Mouse (Mus musculus): Measurements from ENCODE around the gene Rpf2.

Rpf2 gene

GRCm38 (mm10) chr10:40246374-40247165 lies at the start of gene Rpf2:
Gene Rpf2, minus strand, starts transcription at chr10:40247036.
- in situ Hi-C loops (cut with MboI, MseI), result no loop called here

- in situ Hi-C loops (cut with MboI, MseI), result loop anchor here (25.0 kb wide), 1 partner anchor 595 kb away; the partner anchor contains the start of genes Cdc40 and Wasf1
Measured at GRCm38 (mm10) chr10:40292640-40293039, 45.8 kb upstream of the Rpf2 start.

- in situ Hi-C loops (cut with MboI, MseI), result loop anchor here (25.0 kb wide), 1 partner anchor 601 kb away; the partner anchor contains the start of genes Cdc40 and Wasf1
Measured at GRCm38 (mm10) chr10:40286767-40287166, 39.9 kb upstream of the Rpf2 start.

DNA sequence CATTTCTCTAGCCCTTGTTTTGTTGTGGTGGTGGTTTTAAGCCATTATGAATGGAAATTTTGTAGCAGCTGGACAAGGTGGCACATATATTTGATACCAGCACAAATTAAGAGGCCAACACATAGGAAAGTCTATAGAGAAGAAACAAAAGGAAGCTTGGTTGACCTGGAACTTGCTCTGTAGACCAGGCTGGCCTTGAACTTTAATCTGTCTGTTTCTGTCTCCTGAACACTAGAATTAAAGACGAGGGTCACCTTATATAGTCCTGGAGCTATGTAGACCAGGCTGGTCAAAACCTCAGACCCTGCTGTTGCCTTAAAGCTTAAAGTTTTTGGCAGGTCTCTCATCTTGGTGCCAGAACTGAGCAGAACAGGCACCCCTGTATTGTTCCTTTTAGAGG lies 38.7 kb upstream of the Rpf2 start:
- in situ Hi-C loops (cut with MboI, MseI), result loop anchor here (25.0 kb wide), 1 partner anchor 602 kb away; the partner anchor contains the start of genes Cdc40 and Wasf1

- in situ Hi-C loops (cut with MboI, MseI), result loop anchor here (25.0 kb wide), 1 partner anchor 602 kb away; the partner anchor contains the start of genes Cdc40 and Wasf1
Measured at GRCm38 (mm10) chr10:40284997-40285396, 38.2 kb upstream of the Rpf2 start.

- in situ Hi-C loops (cut with MboI, MseI), result loop anchor here (25.0 kb wide), 1 partner anchor 603 kb away; the partner anchor contains the start of genes Cdc40 and Wasf1
Measured at GRCm38 (mm10) chr10:40284179-40284831, 37.5 kb upstream of the Rpf2 start.

- in situ Hi-C loops (cut with MboI, MseI), result loop anchor here (25.0 kb wide), 1 partner anchor 604 kb away; the partner anchor contains the start of genes Cdc40 and Wasf1
Measured at GRCm38 (mm10) chr10:40283636-40284035, 36.8 kb upstream of the Rpf2 start.

DNA sequence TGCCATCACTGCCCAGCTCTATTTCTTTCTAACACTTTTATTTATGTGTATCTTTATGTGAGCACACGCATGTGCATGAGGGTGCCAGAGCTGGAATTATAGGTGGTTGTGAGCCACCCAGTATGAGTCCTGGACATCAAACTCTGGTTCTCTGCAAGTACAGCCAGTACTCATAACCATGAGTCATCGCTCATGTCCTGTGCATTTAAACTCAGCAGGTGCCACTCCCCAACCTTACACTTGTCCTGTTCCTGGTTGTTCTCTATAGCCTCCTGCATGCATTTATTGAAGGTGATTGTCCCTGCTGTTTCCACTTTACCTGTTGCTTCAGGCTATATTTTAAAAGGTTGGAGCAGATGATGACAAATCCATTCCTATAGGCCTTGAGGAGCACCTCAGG lies 34.7 kb upstream of the Rpf2 start:
- in situ Hi-C loops (cut with MboI, MseI), result loop anchor here (25.0 kb wide), 1 partner anchor 606 kb away; the partner anchor contains the start of genes Cdc40 and Wasf1

- in situ Hi-C loops (cut with MboI, MseI), result loop anchor here (25.0 kb wide), 1 partner anchor 609 kb away; the partner anchor contains the start of genes Cdc40 and Wasf1
Measured at GRCm38 (mm10) chr10:40278317-40278716, 31.5 kb upstream of the Rpf2 start.

DNA sequence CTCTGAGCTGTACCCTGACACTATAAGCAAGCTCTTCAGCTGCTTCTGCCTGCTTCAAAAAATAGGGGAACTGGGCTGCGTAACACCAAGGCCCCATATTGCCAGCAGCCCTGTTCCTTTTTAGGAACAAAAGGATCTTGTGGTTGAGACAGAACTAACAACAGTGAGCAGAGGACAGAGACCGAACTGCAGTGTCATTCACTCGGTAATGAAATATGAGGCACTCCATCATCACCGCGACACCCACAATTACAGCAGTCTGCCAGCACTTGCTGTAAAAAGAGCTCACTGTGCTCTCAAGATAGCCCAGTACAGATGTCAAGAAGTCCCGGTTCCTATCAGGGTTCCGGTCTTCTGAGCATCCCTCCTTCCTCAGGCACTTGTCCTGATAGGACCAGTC lies 29.2 kb upstream of the Rpf2 start:
- in situ Hi-C loops (cut with MboI, MseI), result loop anchor here (25.0 kb wide), 1 partner anchor 611 kb away; the partner anchor contains the start of genes Cdc40 and Wasf1

DNA sequence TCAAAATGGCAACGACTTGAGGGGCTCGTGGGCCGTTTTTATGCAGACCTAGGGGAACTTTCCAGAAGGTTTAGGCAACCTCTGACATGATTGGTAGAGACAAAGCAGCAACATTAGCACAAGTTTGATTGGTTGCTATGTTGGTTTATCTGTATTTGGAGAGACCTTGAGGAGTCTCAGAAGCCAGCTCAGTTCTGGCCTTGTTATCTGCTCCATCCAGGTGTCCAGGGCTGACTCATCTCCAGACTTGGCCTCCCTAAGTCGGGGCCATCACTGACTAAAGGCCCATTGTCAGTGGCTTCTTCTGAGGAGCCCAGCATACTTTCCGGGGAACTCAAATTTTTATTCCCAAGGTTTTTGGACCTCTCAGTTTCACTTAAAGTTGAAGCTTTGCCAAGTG lies 27.1 kb upstream of the Rpf2 start:
- in situ Hi-C loops (cut with MboI, MseI), result no loop called here

DNA sequence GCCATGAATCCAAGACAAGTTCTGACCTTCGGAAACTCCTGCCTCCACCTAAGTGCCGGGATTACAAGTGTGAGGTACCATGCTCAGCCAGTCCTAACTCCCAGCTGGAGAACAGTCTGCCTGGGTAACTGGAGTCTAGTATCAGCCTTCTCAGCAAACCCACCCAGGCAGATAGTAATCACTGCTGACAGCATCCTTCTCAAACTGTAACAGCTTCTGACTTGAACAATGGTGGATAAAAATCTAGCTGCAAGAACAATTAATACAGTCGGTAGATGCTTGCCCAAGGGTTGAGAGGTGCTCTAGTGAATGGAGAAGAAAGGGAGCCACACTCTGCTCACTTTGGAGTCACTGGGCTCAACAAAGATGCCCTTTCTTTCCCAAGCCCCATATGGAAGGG lies 24.4 kb upstream of the Rpf2 start:
- in situ Hi-C loops (cut with MboI, MseI), result no loop called here

DNA sequence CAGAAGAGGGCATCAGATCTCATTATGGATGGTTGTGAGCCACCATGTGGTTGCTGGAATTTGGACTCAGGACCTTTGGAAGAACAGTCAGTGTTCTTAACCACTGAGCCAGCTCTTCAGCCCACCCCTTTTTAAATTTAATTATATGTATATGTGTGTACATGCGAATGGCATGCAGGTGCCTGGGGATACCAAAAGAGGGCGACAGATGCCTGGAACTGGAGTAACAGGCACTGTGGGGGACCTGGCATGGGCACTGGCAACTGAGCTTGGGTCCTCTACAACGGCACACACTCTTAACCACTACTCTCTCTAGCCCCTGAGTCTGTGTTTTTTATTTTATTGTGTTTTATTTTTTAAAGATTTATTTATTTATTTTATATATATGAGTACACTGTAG lies 18.1 kb upstream of the Rpf2 start:
- in situ Hi-C loops (cut with MboI, MseI), result no loop called here

GRCm38 (mm10) chr10:40263691-40264090 lies 16.9 kb upstream of the Rpf2 start:
- in situ Hi-C loops (cut with MboI, MseI), result no loop called here

DNA sequence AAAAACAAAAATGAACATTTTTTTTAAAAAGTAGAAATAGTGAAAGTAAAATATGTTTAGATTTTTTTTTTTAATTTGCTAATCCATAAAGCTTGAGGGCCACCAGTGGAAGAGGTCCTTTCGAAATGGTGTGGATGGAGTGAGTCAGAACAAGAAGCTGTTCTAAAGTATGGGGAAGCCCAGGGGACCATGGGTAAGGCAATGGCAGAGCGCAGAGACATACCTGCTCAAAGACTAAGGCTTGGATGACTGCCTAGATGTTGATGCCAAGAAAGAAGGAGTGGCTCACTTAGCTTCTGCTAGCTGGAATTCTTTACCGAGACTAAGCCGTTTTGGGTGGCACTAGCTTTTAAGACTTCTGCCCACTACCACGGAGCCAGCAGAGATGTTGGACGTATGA lies 15.4 kb upstream of the Rpf2 start:
- in situ Hi-C loops (cut with MboI, MseI), result no loop called here

GRCm38 (mm10) chr10:40260305-40260704 lies 13.5 kb upstream of the Rpf2 start:
- in situ Hi-C loops (cut with MboI, MseI), result no loop called here

- in situ Hi-C loops (cut with MboI, MseI), result loop anchor here (5.0 kb wide), 2 partner anchors 38 to 268 kb away; no protein-coding TSS in a partner anchor
Measured at GRCm38 (mm10) chr10:40259542-40259941, 12.7 kb upstream of the Rpf2 start.

- in situ Hi-C loops (cut with MboI, MseI), result loop anchor here (5.0 kb wide), 2 partner anchors 38 to 268 kb away; no protein-coding TSS in a partner anchor
Measured at GRCm38 (mm10) chr10:40258976-40259375, 12.1 kb upstream of the Rpf2 start.

DNA sequence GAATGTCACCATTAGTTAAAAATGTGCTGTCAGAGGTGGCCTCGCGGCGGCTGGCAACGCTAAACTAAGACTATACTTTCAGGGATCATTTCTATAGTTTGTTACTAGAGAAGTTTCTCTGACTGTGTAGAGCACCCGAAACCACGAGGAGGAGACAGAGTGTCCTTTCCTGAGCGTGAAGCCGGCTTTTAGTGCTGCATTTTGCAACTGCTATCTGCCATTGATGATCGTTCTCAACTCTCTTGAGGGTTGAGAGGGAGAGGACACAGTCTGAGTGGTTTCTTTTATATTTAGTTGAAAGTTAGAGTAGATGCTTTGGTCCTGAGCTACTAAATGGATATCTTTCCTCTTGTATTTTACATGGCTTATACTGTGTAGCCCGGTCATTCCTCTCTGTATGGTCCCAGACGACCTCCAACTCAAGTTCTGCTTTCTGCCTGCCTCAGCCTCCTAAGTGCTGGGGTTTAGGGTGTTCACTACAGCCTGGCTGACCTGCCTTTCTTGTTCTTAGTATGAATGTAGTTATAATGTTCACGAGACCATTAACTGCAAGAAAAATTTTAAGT lies 11.6 kb upstream of the Rpf2 start:
- in situ Hi-C loops (cut with MboI, MseI), result loop anchor here (5.0 kb wide), 2 partner anchors 39 to 269 kb away; no protein-coding TSS in a partner anchor

DNA sequence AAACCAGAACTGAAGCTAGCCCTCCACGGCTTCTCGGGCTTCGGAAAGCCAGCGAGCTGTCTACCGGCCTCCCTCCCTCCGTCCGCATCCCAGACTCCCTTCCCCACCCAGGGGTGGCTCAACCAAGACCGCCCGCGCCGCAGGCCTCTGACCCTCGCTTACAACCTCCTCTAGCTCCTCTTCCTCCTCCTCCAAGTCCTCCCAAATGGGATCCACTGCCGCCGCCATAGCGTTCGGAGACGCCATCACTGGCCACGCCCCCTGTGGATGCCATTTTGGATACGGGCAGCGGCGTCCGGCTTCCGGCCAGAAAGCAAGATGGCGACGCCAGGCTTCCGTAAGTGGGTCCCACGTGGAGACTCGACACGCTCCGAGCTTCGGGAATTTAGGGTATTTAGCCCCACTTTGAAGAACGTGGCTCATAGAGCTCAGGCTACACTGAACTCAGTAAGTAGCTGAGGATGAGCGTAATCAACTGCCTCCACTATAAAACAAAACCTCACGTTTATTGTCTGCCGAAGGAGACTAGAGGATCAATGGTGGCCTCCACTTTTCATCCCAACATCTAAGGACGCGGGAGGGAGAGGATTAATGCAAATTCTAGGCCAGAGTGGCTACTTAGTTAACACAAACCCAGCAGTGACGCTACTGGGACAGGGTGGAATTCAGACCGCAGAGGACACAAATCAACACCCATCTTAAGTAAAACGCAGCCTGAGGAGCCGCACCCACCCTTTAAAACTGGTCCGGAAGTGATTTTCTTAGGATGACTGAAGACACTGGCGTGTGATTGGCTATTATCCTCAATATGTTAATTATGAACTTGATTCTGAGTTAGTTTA lies 10.8 kb upstream of the Rpf2 start, which contains the start of gene Gtf3c6:
Gene Gtf3c6 (minus strand): TSS at position 695 of the 842 bp plus-strand sequence.
- in situ Hi-C loops (cut with MboI, MseI), result loop anchor here (5.0 kb wide), 2 partner anchors 40 to 270 kb away; no protein-coding TSS in a partner anchor
